Mouse (Mus musculus): ENCODE measurements around the gene Necab2.

The Necab2 gene

DNA sequence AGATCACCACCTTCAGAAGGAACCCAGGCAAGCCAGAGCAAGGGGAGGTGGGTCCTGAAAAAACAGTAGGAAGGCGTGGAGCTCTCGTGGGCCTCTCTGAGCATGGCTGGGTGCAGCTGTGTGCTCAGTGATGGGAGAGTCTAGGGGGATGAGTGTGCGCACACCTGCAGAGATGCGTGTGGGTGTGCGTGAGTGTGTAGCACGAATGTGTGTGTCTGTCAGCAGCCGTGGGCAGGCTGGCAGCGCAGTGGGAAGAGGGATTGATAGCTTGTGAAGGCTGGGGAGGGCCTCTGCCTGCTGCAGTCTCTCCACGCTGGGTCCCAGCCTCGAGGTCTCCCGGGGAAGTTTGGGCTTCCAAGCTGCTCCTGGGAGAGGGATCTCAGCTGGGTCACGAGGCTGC is 3.1 kb downstream of the Necab2 start:
- DNase-seq (ENCODE audit: low read depth, low spot score) = no peak

DNA sequence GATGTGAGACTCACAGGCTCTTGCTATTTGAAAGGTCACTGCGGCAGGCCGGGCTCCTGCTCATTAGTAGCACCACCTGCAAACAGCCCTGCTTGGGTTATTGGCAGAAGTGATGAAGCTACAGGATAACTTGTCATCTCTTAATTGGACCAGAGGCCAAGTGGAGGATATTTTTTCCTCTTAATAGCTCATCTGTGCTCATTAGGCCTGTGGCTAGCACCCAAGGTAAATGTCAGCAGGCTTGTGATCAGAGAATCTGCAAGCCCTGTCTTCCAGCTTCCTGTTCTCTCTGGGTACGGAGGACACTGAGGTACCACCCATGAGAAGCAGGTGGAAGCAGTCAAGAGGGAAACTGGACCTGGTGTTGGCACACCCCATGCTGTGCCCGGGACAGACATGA is 4.6 kb downstream of the Necab2 start:
- no peak for DNase-seq (ENCODE audit: low read depth, low spot score)

DNA sequence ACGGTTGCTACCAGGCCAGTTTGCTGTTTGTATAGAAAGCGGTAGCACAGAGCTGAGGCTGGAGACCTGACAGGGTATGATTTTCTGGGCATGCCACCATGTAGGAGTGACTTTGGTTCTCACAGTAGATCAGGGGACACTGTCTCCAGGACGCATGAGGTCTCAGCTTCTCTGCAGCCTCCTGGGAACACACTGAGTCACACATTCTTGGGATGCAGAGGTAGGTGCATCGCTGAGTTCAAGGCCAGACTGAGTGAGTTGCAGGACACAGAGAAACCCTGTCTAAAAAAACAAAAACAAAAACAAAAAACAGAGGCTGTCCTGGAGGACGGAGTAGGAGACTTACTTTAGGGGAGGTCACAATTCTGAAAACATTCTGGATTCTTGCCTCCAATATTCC is 6.4 kb downstream of the Necab2 start:
- DNase-seq (ENCODE audit: low read depth, low spot score) = no peak

DNA sequence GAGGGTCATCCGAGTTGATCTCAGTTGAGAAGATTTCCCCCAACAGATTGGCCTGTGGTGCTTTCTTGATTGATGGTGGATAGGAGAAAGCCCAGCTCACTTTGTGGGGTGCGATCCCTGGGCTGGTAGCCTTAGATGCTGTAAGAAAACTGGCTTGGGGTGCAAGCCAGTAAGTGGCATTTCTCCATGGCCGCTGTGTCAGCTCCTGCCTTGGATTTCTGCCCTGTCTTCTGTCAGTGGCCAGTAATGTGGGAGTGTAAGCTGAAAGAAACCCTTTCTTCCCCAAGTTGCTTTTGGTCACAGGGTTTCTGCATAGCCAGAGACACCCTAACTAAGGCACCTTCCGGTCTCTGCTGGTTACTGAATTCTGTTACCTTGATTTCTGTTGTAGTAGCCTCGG is 9.5 kb downstream of the Necab2 start:
- no peak for DNase-seq (ENCODE audit: low read depth, low spot score)

DNA sequence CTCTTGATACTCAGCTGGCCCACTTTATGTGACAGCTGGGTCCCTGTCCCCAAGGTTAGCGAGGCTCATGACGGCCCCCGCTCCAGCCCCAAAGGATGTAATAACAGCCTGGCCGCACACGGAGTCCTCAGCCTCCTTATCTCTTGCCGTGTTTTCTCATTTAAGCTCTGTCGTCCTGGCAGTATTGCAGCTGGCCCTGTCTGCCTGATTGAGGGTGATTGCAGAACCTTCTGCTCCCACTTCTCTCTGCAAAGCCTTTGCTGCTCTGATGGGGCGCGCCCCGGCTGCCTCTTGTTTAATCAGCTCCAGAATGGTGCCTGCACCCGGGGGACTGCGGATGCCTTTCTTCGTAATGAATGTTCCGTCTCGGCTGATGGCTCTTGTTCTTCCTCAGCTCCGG is 13.2 kb downstream of the Necab2 start:
- no peak for DNase-seq (ENCODE audit: low read depth, low spot score)

DNA sequence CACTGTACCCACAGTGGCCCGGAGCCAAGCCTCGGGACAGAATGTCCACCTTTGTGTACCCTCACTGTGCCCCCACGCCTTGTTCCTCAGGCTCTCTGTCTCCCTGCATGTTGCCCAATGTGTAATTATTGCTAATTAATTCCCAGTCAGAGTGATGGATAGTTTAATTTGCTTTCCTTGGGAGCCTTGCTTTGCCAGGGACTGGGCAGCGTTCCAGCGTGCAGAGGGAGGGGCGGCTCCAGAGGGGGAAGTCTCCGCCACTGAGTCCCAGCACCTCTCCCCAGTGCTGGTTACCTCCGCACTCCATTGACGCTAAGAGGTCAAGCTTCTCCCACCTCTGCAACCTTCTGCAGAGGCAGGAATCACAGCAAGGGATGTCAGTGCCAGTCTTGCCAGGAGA is 14.8 kb downstream of the Necab2 start:
- no peak for DNase-seq (ENCODE audit: low read depth, low spot score)

DNA sequence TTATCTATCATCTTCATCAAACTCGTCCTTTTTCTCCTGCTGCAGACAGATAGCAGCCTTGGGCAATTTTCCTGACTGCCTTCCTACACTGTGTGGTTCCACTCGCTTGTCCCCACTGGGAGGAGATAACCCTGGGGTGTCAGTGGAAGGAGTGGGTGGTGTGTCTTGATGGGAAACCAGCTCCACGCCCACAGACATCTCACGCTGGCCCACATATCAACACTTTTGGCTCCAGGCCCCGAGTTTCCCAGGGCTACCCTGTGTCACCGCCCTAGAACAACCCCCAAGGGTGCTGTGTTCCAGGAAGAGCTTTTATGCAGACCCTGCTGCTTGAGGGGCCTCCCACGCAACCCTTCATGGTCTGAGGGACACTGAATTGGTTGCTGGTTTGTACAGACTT is 17.2 kb downstream of the Necab2 start:
- DNase-seq (ENCODE audit: low read depth, low spot score) = no peak

DNA sequence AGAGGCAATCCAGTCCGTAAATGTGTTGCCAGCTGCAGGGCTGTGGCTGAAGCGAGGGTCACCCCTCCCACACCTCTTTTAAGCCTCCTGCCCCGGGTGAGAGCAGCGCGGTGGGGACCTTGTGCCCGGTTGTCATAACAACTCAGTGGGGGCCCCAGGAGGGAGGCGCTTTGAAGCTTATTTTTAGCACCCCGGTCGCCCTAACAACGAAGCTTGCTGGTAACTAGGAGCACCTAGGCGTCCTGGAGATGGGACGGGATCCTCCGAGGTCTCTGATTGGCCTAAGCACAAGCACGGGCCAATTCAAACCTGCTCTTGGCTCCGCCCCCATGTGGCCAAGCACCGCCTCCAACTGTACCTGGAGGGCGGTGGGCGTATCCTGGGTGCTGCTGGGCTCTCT is 19.6 kb downstream of the Necab2 start:
- peak; percentile 87 for DNase-seq (ENCODE audit: low read depth, low spot score)

DNA sequence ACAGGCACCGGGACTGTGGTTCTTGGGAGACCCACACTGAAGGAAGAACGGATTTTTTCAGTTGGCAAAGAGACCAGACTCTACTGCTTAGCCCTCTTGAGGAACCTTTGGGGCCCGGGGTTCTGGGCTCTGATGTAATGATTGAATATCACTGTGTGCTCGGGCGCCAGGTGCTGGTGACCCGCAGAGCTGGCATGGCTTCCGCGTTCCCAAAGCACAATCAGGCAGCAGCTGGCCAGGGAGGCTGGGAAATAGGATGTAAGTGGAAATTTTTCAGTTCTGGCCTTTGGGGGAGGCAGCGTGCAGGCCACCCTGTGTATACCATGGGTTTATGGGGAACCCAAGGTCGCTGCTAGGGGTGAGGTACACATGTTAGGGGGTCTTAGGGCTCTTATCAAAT is 20.3 kb downstream of the Necab2 start:
- no peak for DNase-seq (ENCODE audit: low read depth, low spot score)

DNA sequence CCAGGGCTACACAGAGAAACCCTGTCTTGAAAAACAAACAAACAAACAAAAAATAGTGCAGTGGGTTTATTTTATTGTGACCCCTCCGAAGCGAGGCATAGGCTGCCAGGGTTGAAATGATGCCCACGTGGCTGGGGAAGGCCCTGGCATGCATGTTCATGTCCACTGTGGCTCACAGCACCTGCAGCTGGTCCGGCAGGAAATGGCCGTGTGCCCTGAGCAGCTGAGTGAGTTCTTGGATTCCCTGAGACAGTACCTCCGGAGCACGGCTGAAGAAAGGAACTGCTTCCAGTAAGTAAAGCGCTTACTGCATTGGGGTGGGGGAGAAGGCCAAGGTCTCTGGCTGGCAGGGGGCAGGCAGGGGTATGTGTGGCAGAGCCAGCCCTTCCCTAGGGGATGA is 21.6 kb downstream of the Necab2 start:
- DNase-seq (ENCODE audit: low read depth, low spot score) = no peak

DNA sequence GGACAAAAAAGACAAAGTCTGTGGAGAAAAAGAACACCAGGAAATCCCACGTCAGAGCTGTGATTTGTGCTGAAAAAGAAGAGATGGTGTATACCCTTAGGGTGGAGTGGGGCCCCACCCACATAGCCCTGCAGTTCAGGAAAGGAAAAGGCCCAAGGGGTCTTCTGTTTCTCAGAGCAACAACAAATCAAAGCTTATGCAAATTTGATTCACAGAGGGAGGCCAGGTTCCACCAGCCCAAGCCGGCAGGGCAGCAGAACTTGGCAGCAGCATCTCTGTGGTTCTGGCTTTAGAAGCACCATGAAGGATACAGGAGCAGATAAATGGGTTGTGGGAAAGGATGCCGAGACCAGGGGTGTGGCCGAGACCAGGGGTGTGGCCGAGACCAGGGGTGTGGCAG is 32.2 kb downstream of the Necab2 start:
- DNase-seq (ENCODE audit: low read depth, low spot score) = no peak

DNA sequence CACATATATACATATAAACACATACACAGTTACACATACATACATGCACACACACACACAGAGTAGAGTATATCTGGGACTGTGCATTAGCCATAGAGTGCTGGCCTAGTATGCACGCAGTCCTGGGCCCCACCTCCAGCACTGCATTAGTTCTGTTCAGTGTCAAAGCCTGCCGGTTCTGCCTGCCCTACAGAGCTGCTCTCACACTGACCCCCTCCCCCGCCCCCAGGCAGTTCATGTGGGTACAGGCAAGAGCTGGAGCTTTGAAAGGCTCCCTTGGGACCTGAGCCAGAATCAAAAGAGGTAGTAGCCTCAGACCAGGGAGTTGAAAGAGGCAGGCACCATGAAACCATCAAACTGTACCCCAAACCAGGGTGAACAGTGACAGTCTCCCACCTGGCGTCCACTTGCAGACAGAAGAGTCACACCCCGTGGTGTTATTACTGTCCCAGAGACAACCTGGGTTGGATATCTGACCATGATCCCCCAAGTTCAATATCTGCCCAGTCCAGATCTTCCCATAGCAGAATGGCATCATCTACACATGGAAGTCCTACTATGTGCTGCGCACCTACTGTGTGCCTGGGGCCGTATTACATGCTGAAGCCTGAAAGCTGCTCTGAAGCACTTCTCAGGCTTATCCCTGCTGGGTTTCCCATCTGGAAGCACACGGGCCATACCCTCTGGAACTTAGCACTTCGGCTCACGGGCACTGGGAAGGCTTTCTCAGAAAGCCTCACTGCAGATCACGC is 37.8 kb downstream of the Necab2 start:
- no peak for DNase-seq (ENCODE audit: low read depth, low spot score)

DNA sequence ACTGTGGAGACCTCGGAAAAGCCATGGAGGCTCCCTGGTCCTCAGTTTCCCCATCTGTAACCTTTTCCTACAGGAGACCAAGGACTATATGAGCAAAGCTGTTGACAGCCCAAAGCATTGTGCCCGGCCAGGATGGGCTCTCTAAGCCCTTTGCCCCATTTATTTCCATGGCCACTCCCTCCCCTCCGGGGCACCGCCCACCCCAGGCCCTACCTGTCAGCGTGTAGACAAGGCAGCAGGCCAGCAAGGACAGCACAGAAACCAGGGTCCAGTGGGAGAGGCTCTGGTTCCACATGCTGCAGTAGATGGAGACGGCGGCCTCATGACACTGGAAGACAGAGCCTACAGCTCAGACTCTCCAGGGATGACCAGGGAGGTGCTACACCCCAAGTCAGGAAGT is 40.6 kb downstream of the Necab2 start:
- no peak for DNase-seq (ENCODE audit: low read depth, low spot score)

DNA sequence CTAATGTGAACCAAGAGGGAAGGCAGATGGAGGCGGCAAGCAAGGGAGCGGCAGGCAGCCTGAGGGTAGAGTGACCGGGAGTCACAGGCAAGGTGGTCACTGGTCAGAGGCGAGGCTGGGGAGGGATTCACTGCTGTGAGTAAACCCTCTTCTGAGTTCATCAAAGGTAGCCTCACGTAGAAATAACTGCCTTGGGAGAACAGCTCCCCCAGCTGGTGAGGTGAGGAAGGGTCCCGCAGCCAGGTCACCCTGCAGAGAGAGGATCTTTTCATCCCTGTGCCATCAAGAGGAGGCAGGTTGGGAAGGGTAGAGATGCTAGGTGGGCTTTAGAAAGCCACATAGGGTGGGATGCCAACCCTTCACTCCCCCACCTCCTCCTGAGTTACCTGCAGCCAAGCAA is 50.3 kb downstream of the Necab2 start:
- no peak for DNase-seq (ENCODE audit: low read depth, low spot score)

DNA sequence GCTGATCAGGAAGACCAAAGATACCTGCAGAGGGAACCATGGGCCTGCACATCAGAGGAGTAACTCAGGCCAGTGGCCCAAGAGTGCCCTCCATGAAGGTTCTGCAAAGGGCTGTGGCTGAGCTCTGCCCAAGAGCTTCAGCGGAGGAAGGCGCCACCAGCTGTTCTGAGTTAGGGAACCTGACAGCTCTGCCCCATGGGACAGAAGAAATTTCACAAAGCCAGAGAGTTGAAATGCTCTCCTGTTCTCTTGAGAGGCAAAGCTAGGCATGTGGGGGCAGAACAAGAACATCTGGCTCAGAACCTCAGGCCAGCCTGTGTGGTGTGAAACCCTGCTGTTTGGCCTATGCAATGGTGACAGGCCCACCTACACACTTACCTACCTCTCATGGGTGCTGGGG is 53.3 kb downstream of the Necab2 start:
- no peak for DNase-seq (ENCODE audit: low read depth, low spot score)

DNA sequence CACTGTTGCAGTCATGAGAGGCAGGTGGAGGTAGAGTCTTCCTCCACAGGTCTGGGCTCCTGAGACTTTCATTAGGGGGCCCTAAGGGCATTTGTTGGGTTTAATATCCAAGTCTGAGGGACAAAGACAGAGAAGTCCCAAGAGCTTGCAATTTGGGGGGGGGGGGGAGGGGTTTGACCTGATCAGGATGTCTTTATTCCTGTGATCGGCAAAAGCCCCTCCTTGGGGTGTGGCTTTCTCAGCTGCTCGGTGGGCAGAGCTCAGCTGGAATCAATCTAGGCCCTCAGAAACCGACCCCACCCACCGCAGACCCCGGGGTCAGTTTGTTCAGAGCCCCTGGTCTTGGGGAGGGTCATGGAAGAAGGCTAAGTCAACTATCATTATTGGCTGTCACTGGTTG is 55.1 kb downstream of the Necab2 start, which contains the start of gene Slc38a8:
Slc38a8 (minus strand) TSS at position 101 of the 400 bp plus-strand sequence.
- no peak for DNase-seq (ENCODE audit: low read depth, low spot score)

DNA sequence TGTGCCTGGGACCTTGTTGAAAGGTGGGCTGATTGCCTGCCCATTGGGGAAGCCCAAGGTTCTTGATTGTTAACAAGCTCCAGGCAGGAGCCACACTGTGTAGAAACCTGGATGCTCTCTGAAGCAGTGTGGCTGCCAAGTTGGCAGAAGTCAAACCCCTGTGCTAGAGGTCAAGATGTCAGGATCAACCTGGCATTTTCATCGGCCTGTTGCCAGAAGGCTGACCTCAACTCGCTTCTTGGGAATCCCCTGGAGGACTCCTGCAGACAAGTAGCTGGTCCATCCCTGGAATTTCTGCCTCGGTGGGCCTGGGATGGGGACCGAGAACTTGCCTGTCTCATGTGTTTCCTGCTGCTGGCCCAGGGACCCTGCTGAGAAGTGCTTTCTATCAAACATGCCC is 55.6 kb downstream of the Necab2 start:
- DNase-seq (ENCODE audit: low read depth, low spot score) = no peak

DNA sequence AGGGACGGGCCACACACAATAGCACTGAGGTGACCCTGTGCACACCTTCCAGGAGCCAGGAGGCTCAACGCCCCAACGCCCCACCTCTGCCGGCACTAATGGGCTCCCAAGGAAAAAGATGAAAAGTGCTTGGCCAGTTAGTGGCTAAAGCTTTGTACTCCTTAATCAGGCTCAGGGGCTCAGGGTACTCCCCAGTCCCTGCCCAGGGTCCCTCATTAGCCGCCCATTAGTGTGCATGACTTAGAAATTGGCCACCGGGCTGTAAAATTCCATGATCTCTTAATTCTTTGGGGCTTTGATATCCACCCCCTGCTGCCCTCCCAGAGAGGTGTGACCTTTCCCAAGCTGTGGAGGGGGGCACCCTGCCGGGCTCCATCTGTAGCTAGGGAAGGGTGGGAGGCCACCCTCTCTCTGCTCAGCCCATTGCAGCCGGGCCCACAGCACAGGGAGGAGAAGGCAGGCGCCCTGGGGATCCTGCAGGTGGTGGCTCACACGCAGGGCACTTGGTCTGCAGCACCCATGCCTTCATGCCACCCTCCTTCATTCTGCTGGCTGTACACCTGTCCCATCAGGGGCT is 56.8 kb downstream of the Necab2 start:
- DNase-seq (ENCODE audit: low read depth, low spot score) = no peak

DNA sequence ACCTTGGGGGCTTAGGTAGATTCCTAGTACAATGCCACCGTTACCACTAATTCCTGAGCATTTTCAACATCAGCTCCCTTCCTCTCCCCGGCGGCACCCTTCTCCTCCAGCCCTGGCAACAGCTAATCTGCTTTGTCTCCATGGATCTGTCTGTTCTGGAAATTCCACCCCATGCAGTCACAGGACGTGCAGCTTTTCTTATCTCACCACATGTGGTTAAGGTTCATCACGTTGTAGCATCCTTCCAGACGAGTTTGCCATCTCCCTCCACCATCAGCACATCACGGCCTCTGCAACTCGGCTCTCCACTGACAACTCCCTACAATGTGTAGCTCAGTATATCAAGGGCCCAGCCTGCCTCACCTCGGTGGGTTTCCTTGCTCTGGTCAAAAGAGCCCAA is 59.0 kb downstream of the Necab2 start:
- DNase-seq (ENCODE audit: low read depth, low spot score) = no peak

DNA sequence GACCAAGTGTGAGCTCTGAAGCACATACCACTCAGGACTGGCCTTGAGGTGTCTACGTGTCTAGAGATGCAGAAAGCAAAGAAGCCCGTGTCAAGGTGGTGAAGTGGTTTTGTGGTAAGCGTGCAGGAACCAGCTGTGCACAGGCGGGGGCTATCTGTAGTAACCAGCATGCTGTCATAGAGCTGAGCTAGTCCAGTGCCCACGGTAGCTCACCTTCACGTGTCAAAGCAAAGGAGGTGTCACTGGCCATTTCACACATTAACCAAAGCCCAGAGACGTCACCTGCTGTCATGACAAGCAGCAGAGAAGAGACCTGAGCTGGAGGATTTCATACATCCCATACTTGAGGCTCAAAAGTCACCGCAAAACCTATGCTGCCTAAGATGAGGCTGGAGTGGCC is 59.6 kb downstream of the Necab2 start:
- DNase-seq (ENCODE audit: low read depth, low spot score) = no peak

DNA sequence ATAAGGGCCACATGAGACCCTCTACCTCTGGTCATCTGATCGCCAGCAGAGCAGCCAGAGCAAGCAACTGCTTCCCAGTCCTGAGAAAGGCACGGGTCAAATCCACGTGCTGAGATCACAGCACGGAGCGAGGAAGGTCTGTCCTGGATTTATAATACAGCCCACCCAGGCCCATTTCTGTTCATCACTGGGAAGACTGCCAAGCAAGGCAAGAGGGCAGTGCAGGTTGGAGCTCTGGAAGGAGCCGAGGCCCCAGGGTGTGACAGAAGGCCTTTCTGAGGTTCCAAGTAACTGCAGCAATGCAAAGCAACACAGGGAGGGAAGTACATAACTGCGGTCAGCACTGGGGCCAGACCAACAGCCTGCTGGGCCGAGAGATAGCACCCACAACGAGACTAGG is 64.0 kb downstream of the Necab2 start:
- no peak for DNase-seq (ENCODE audit: low read depth, low spot score)

DNA sequence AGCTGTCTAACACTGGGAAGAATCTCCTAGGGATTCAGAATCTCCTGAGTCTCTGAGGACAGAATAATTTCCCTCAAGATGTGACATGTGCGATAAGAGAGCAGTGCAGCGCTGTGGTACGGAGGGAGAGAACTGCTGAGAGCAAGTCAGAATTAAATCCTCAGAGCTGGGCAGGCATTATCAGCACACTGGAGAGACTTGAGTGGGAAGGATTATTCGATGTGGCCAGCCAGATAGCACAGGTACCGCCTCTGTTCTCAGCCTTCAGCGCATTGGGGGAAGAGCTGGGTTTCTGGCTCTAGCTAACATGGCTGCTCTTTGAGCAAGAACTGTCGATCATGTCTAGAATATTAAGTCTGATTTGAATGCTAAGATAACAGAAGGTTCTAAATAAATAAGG is 65.2 kb downstream of the Necab2 start:
- no peak for DNase-seq (ENCODE audit: low read depth, low spot score)

DNA sequence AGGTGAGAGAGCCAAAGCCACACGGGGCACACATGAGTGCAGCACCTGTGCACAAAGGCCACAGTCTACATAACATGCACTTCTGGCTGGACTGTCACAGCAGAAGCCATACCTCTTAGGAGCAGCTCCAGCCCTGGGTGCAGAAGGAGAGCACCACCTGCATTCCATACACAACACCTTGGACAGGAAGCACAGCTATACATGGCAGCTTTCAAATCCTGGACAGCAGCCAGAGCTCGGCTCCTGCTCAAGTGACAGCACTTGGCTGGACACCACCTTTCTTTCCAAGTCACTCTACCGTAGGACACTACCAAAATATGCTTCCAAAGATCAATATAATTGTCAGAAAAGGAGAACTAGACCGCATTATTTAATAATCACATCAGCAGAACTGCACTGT is 66.9 kb downstream of the Necab2 start:
- no peak for DNase-seq (ENCODE audit: low read depth, low spot score)

DNA sequence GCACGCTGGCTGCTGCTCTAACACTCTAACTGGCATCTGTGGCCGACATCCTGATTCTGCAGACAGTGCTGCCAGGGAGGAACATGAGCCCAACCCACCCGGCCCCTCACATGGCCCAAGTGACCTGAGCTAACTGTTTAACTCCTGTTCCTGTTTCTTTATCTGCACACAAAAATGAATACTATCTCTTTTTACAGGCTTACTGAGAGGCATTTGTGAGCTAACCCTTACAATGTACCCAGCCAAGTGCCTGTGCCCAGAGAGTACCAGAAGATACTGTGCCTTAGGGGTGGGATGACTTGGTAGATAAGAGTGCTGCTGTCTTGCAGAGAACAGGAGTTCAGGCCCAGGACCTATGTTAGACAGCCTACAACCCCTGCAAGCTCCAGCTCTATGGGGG is 68.4 kb downstream of the Necab2 start:
- DNase-seq (ENCODE audit: low read depth, low spot score) = no peak

Measured in WW6 (cell line).